Mouse (Mus musculus) liver, postnatal 0 days (tissue): ENCODE data around the gene Spg7.

Experiments
- CTCF ChIP-seq: sonication (generic); IDR thresholded peaks from 2 replicates; pipeline ENCODE4 v1.5.1; 2016; ENCODE audit warnings: antibody characterized with exemption, low read depth
- EP300 ChIP-seq: IDR thresholded peaks from 2 replicates; pipeline ENCODE4 v1.6.1; 2016; ENCODE audit warnings: antibody characterized with exemption, low read depth, mild to moderate bottlenecking

GRCm38 (mm10) chr8:123114644-123115043, 51.9 kb downstream of the Spg7 start:
- TF ChIP-seq EP300 (no peak), CTCF (no peak)
